Mouse (Mus musculus): ENCODE data around the gene Ap1b1. TPM values are rescaled to one million over a fixed set of nuclear protein-coding genes. Genes with fewer than 3 reads are reported as not detected.

The Ap1b1 gene
- polyA plus RNA-seq, 1 experiment from 2014 or later, result 48.3 TPM

DNA sequence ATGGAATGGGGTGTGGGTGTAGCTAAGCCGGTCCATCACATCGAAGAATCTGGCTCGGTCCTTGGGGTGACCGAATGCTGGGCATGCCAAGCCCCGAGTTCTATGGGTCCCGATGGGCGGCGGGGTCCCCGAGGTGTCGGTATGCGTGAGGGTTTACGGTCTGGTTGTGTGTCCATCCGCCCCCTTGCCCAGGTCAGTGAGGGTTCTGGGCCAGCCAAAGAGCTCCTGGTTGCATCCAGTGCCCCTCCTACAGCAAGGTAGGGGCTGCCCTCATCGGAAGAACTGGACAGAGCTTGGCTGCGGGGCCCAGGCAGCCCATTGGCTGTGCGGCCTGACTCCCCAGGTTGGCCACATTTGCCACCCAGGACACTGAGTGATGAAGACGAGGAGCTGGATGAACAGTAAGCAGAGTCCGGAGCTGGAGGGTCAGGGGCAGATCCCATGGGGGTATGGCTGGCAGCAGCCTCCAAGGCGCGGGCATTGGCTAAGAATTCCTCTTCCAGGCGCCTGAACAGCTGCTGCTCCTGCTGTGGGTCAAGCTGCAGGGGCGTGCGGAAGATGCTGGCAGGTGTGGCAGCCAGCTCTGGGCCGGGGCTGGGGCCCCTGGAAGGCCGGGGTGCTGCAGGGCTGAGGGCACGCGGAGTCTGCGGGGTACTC, 74.3 kb downstream of the Ap1b1 start:
- Histone ChIP-seq H3K4me1 (replicated peaks; ENCODE audit: control insufficient read depth, insufficient read depth, low read length) (peaks cover 31% of the 10 kb centered on the region), H3K36me3 (ENCODE audit: control insufficient read depth, insufficient read depth, low read length) (no peaks in the 10 kb centered on the region), H3K4me3 (ENCODE audit: low read length) (peak overlapping the region; percentile 46), H3K4me2 (ENCODE audit: low read depth, low read length) (peak overlapping the region; percentile 64), H3K9ac (ENCODE audit: low read length) (peak overlapping the region; percentile 32), H3K27ac (ENCODE audit: low read length) (no peak overlapping the region), H3K27me3 (ENCODE audit: control insufficient read depth, insufficient read depth, low read depth, low read length) (peaks cover 60% of the 10 kb centered on the region), H3K9me3 (ENCODE audit: control insufficient read depth, low read length) (no peaks in the 10 kb centered on the region)
- ATAC-seq (ENCODE audit: low read depth), result no peak
- 60% methylated on average over 28 of the region's 28 CpGs for WGBS

- Histone ChIP-seq H3K4me1 (replicated peaks; ENCODE audit: control insufficient read depth, insufficient read depth, low read length) (peaks cover 31% of the 10 kb centered on the region), H3K27me3 (ENCODE audit: control insufficient read depth, insufficient read depth, low read depth, low read length) (peaks cover 53% of the 10 kb centered on the region)
Observed at GRCm38 (mm10) chr11:5061413-5062139, 75.0 kb downstream of the Ap1b1 start.

GRCm38 (mm10) chr11:5062326-5062725, 75.7 kb downstream of the Ap1b1 start:
- peak overlapping the region; percentile 32 for H3K9ac ChIP-seq (ENCODE audit: low read length)
- no peaks in the 10 kb centered on the region for H3K36me3 ChIP-seq (ENCODE audit: control insufficient read depth, insufficient read depth, low read length)
- peaks cover 31% of the 10 kb centered on the region for H3K4me1 ChIP-seq (replicated peaks; ENCODE audit: control insufficient read depth, insufficient read depth, low read length)
- 30% methylated on average over 13 of the region's 13 CpGs for WGBS
- H3K27ac ChIP-seq (ENCODE audit: low read length), result no peak overlapping the region
- ATAC-seq (ENCODE audit: low read depth), result no peak
- H3K9me3 ChIP-seq (ENCODE audit: control insufficient read depth, low read length), result no peaks in the 10 kb centered on the region
- H3K4me3 ChIP-seq (ENCODE audit: low read length), result peak overlapping the region; percentile 46
- peaks cover 46% of the 10 kb centered on the region for H3K27me3 ChIP-seq (ENCODE audit: control insufficient read depth, insufficient read depth, low read depth, low read length)
- peak overlapping the region; percentile 64 for H3K4me2 ChIP-seq (ENCODE audit: low read depth, low read length)

More at GRCm38 (mm10) chr11:5061413-5062139, 75.0 kb downstream of the Ap1b1 start:
- Histone ChIP-seq H3K4me2 (ENCODE audit: low read depth, low read length) (peak overlapping the region; percentile 64), H3K9ac (ENCODE audit: low read length) (peak overlapping the region; percentile 32), H3K27ac (ENCODE audit: low read length) (no peak overlapping the region), H3K36me3 (ENCODE audit: control insufficient read depth, insufficient read depth, low read length) (no peaks in the 10 kb centered on the region), H3K4me3 (ENCODE audit: low read length) (peak overlapping the region; percentile 46), H3K9me3 (ENCODE audit: control insufficient read depth, low read length) (no peaks in the 10 kb centered on the region)
- ATAC-seq (ENCODE audit: low read depth), result peak; percentile 52
- WGBS, result 4% methylated on average over 62 of the region's 62 CpGs

- Histone ChIP-seq H3K4me3 (ENCODE audit: low read length) (no peak overlapping the region), H3K36me3 (ENCODE audit: control insufficient read depth, insufficient read depth, low read length) (peaks cover 3% of the 10 kb centered on the region; the same call in 1 of the 2 replicates), H3K4me2 (ENCODE audit: low read depth, low read length) (no peak overlapping the region), H3K27ac (ENCODE audit: low read length) (no peak overlapping the region), H3K9me3 (ENCODE audit: control insufficient read depth, low read length) (no peaks in the 10 kb centered on the region), H3K9ac (ENCODE audit: low read length) (no peak overlapping the region), H3K27me3 (ENCODE audit: control insufficient read depth, insufficient read depth, low read depth, low read length) (peaks cover 40% of the 10 kb centered on the region), H3K4me1 (replicated peaks; ENCODE audit: control insufficient read depth, insufficient read depth, low read length) (peaks cover 28% of the 10 kb centered on the region)
- no peak for ATAC-seq (ENCODE audit: low read depth)
- WGBS, result 71% methylated on average over 13 of the region's 13 CpGs
Observed at GRCm38 (mm10) chr11:5062860-5063505, 76.4 kb downstream of the Ap1b1 start.

- peak overlapping the region; percentile 77 for H3K4me3 ChIP-seq (ENCODE audit: low read length)
- H3K9me3 ChIP-seq (ENCODE audit: control insufficient read depth, low read length), result no peaks in the 10 kb centered on the region
- H3K27me3 ChIP-seq (ENCODE audit: control insufficient read depth, insufficient read depth, low read depth, low read length), result peaks cover 34% of the 10 kb centered on the region
- no peak for ATAC-seq (ENCODE audit: low read depth)
- peak overlapping the region; percentile 82 for H3K9ac ChIP-seq (ENCODE audit: low read length)
- 55% methylated on average over 31 of the region's 31 CpGs for WGBS
- peaks cover 24% of the 10 kb centered on the region for H3K4me1 ChIP-seq (replicated peaks; ENCODE audit: control insufficient read depth, insufficient read depth, low read length)
- H3K27ac ChIP-seq (ENCODE audit: low read length), result no peak overlapping the region
- H3K4me2 ChIP-seq (ENCODE audit: low read depth, low read length), result peak overlapping the region; percentile 98
- peaks cover 11% of the 10 kb centered on the region for H3K36me3 ChIP-seq (ENCODE audit: control insufficient read depth, insufficient read depth, low read length)
Observed at GRCm38 (mm10) chr11:5063561-5064281, 77.1 kb downstream of the Ap1b1 start.

DNA sequence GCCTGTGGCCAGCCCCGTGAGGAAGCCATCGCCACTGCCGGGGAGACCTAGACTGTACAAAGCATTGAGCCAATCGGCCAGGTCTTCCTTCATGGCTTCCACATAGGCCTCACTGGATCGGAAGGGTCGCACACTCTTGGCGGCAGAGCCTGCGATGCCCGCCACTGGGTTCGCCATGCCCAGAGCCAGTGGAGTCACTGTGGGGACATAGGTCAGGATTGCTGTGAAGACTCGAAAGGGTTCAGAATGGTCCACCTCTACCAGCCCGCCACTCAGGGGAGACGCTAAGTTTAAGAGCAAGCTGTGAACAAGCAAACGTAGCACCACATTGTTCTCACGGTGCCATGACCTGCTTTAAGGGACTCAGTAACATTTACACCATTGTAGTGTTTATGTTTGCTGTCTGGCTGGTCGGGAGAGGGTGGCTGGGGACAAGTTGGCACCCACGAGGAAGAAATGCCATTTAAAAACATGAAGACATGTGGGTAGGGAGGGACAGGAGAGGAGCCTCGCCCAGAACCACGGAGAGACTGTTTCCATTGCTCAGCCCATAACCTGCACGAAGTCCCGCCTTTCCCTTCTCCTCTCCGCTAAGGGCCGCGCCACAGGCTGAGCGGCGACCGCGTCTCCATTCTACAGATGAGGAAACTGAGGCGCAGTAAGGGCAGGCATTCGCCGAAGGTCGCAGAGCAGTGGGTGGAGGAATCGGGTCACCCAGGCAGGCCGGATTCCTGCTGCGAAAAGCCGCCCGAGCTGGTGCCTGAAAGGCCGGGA, 77.8 kb downstream of the Ap1b1 start:
- WGBS, result 14% methylated on average over 38 of the region's 38 CpGs
- no peak for ATAC-seq (ENCODE audit: low read depth)
- peak overlapping the region; percentile 39; the same call in 1 of the 2 replicates for H3K27ac ChIP-seq (ENCODE audit: low read length)
- H3K36me3 ChIP-seq (ENCODE audit: control insufficient read depth, insufficient read depth, low read length), result peaks cover 18% of the 10 kb centered on the region
- H3K27me3 ChIP-seq (ENCODE audit: control insufficient read depth, insufficient read depth, low read depth, low read length), result peaks cover 27% of the 10 kb centered on the region
- H3K4me3 ChIP-seq (ENCODE audit: low read length), result peak overlapping the region; percentile 77
- H3K4me1 ChIP-seq (replicated peaks; ENCODE audit: control insufficient read depth, insufficient read depth, low read length), result peaks cover 24% of the 10 kb centered on the region
- no peaks in the 10 kb centered on the region for H3K9me3 ChIP-seq (ENCODE audit: control insufficient read depth, low read length)
- H3K9ac ChIP-seq (ENCODE audit: low read length), result peak overlapping the region; percentile 82
- H3K4me2 ChIP-seq (ENCODE audit: low read depth, low read length), result peak overlapping the region; percentile 98

DNA sequence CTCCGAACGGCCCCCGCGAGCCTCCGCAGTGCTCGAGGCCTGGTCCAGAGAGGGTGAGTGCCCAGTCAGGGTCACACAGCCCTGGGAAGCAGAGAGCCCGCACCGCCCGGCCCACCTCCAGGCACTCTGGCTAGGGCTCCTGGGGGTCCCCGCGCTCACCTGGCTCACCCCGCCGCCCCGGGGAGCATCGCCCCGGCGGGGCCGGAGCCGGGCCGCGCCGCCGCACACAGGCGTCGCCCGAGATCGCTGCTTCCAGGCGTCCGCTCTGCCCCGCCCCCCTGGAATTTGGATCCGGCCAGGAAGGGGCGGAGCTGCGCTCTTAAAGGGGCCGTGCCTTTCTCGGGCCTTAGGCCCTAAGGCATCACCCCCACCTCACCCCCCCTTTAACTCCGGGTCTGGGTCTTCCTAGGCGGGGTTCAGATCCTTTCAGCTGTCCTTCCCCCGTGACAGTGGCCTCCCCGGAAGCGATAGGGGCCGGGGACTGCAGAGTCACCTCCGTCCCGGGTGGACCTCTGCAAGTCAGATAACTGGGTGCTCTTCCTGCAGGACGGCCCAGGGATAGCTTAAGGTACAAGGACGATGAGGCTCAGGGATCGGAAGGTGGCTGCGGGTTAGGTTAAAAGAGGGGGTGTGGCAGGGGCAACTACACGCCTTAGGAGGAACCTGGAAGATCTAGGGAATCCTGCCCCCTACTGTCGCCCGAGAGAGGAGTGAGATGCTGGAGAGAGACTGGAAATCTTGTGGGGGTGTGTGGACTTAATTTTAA, 78.6 kb downstream of the Ap1b1 start, which contains the start of gene Gas2l1:
Gene Gas2l1 (minus strand): TSS at position 272 of the 766 bp plus-strand sequence.
- Histone ChIP-seq H3K36me3 (ENCODE audit: control insufficient read depth, insufficient read depth, low read length) (peaks cover 22% of the 10 kb centered on the region), H3K4me1 (replicated peaks; ENCODE audit: control insufficient read depth, insufficient read depth, low read length) (peaks cover 22% of the 10 kb centered on the region), H3K9ac (ENCODE audit: low read length) (peak within 1 kb of the TSS; percentile 82), H3K4me2 (ENCODE audit: low read depth, low read length) (peak within 1 kb of the TSS; percentile 98), H3K4me3 (ENCODE audit: low read length) (peak within 1 kb of the TSS; percentile 77), H3K27me3 (ENCODE audit: control insufficient read depth, insufficient read depth, low read depth, low read length) (peaks cover 19% of the 10 kb centered on the region), H3K27ac (ENCODE audit: low read length) (peak within 1 kb of the TSS; percentile 59), H3K9me3 (ENCODE audit: control insufficient read depth, low read length) (no peaks in the 10 kb centered on the region)
- peak; percentile 88 for ATAC-seq (ENCODE audit: low read depth)
- WGBS, result under 1% methylated on average over 43 of the region's 50 CpGs

DNA sequence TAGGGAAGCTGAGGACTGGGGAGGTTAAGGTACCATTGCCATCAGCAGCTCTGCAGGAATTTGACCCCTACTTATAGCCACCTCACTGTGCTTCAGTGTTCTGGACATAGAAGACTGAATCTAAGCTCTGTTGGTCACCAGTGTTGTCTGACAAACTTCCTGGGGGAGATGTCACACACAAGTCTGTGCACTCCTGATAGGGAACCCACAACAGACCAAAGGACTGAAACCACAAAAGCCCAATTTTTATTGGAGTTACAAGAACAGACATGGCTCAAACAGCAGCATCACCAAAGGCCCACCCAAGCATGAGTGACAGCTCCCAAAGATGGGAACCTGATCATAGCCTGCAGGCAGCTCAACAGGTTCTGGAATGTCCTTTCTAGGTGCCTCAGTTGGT, 80.4 kb downstream of the Ap1b1 start:
- Histone ChIP-seq H3K36me3 (ENCODE audit: control insufficient read depth, insufficient read depth, low read length) (peaks cover 39% of the 10 kb centered on the region), H3K4me3 (ENCODE audit: low read length) (no peak overlapping the region), H3K9ac (ENCODE audit: low read length) (no peak overlapping the region), H3K9me3 (ENCODE audit: control insufficient read depth, low read length) (no peaks in the 10 kb centered on the region), H3K4me1 (replicated peaks; ENCODE audit: control insufficient read depth, insufficient read depth, low read length) (peaks cover 11% of the 10 kb centered on the region), H3K4me2 (ENCODE audit: low read depth, low read length) (no peak overlapping the region), H3K27me3 (ENCODE audit: control insufficient read depth, insufficient read depth, low read depth, low read length) (peaks cover 6% of the 10 kb centered on the region), H3K27ac (ENCODE audit: low read length) (no peak overlapping the region)
- ATAC-seq (ENCODE audit: low read depth), result no peak

All from lung, embryonic 16.5 days (tissue).